Mouse (Mus musculus) ES-E14 (cell line): ENCODE results near the gene Ube4a.

Experiments
- HCFC1 ChIP-seq: IDR thresholded peaks from 2 replicates; pipeline ENCODE4 v1.6.1; 2012; ENCODE audit warnings: low read length, inconsistent platforms, borderline replicate concordance; ENCODE audit not compliant: insufficient read depth
- ZC3H11A ChIP-seq: IDR thresholded peaks from 2 replicates; pipeline ENCODE4 v1.6.1; 2012; ENCODE audit warnings: low read depth, mild to moderate bottlenecking, inconsistent platforms, low read length, borderline replicate concordance

DNA sequence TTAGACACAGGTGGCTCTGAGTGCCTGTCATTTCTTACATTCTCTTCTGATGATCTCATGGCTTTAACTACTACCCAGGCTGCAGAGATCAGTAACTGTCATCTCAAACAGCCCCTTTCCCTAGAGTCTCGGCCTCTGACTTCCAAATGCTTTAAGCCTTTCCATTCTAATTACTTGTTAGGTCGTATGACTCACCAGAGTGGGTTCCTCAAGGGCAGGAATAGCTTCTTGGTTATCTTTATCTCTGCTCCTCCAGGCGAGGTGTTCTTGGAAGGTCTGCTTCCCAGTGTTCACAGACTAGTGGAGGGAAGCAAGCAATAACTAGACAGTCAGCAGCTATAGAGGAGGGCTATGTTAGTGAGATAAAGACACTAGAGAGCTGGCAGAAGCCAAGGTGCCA, 72.7 kb downstream of the Ube4a start:
- no peak for TF ChIP-seq HCFC1
- no peak for TF ChIP-seq ZC3H11A
